Mouse (Mus musculus) intestine, embryonic 14.5 days (tissue): ENCODE measurements around the gene Prep. TPM values are rescaled to one million over a fixed set of nuclear protein-coding genes. Genes with fewer than 3 reads are reported as not detected.

Source experiments
- ATAC-seq: fragments of 200-750 bp; cut with Nextera tagmentation; replicated peaks from 2 replicates; pipeline ENCODE4 v1.8.0; 2017; ENCODE audit warnings: low read depth, moderate number of reproducible peaks, moderate TSS enrichment, moderate library complexity; ENCODE audit not compliant: low FRiP score, low TSS enrichment
- DNase-seq: peaks from one replicate; pipeline ENCODE4 v3.0.0-alpha.2; 2018; ENCODE audit warnings: low spot score
- H3K27ac ChIP-seq: fragments of 300-500 bp; sonication (generic); 2 replicates; pipeline ENCODE4 v1.5.1; 2014; ENCODE audit warnings: low read depth, mild to moderate bottlenecking, control low read depth
- H3K27me3 ChIP-seq: fragments of 300-500 bp; sonication (generic); replicated peaks from 2 replicates; pipeline ENCODE4 v1.6.1; 2014; ENCODE audit warnings: low read length, control low read depth; ENCODE audit not compliant: control insufficient read depth, insufficient read depth
- H3K36me3 ChIP-seq: fragments of 300-500 bp; sonication (generic); 2 replicates; pipeline ENCODE4 v1.6.1; 2014; ENCODE audit warnings: low read length, control low read depth; ENCODE audit not compliant: control insufficient read depth, insufficient read depth
- H3K4me1 ChIP-seq: fragments of 300-500 bp; sonication (generic); replicated peaks from 2 replicates; pipeline ENCODE4 v1.6.1; 2014; ENCODE audit warnings: low read length, control low read depth, mixed read lengths; ENCODE audit not compliant: control insufficient read depth, insufficient read depth
- H3K4me2 ChIP-seq: fragments of 300-500 bp; sonication (generic); 2 replicates; pipeline ENCODE4 v1.6.1; 2014; ENCODE audit warnings: low read length
- H3K4me3 ChIP-seq: fragments of 300-500 bp; sonication (generic); 2 replicates; pipeline ENCODE4 v1.5.1; 2014; ENCODE audit warnings: low read depth, low read length, control low read depth, mixed read lengths
- H3K9ac ChIP-seq: fragments of 300-500 bp; sonication (generic); 2 replicates; pipeline ENCODE4 v1.6.1; 2014; ENCODE audit warnings: mild to moderate bottlenecking, low read length
- H3K9me3 ChIP-seq: fragments of 300-500 bp; sonication (generic); 2 replicates; pipeline ENCODE4 v1.6.1; 2016; ENCODE audit warnings: low read length, control low read depth; ENCODE audit not compliant: control insufficient read depth
- WGBS: fragments of 180-500 bp; shearing (Covaris S2); extraction: QIAGEN DNeasy Blood & Tissue Kit; methylation state at CpG from one replicate; pipeline ENCODE4 v1.1.7; 2014; 5-methylcytosine and 5-hydroxymethylcytosine counted together
- polyA plus RNA-seq: library from polyadenylated mRNA; unstranded; fragments of >200 nt; fragmentation: Nextera tagmentation; extraction: Ambion mirVana; gene quantifications from 2 replicates; pipeline ENCODE4 v1.2.1, GENCODE M21; 2014

The Prep gene
- 25.0 and 25.5 TPM in 2 replicates for polyA plus RNA-seq

GRCm38 (mm10) chr10:45066931-45067308 is at the start of gene Prep:
Gene Prep (plus strand): TSS chr10:45067203.
- H3K9ac ChIP-seq: peak within 1 kb of the TSS; percentile 89
- peak within 1 kb of the TSS; percentile 97 for H3K4me3 ChIP-seq
- peak; percentile 84 for DNase-seq
- H3K4me2 ChIP-seq: peak within 1 kb of the TSS; percentile 52
- H3K36me3 ChIP-seq: 0 out of 2 replicates have a peak, but pooled peaks cover under 1% of the 10 kb centered on the region
- peak within 1 kb of the TSS; percentile 85 for H3K27ac ChIP-seq
- H3K4me1 ChIP-seq: peaks cover 3% of the 10 kb centered on the region; the same call in 1 of the 2 replicates
- WGBS: 0% methylated on average over 28 of the region's 57 CpGs
- H3K9me3 ChIP-seq: 0 out of 2 replicates have a peak, but pooled peaks cover 2% of the 10 kb centered on the region
- H3K27me3 ChIP-seq: no peaks in the 10 kb centered on the region
- peak; percentile 93 for ATAC-seq

DNA sequence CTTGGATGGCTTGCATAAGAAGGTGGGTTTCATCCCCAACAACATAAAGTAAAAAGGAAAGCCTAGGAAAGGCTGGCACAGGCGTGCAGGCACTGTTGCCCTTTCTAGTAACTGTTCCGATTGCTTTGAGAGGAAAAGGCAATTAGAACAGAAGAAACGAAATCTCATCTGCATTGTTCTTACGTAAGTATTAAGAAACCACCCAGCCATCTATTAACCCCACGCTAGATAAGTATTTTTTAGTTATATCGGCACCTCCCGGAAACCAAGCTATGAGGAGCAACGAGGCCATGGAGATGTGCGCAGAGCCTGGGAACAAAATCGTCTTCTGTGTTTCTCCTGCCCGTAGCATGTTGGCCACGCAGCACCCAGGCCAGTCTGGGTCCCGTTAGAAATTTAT is 49.7 kb upstream of the Prep start:
- no peak overlapping the region for H3K4me3 ChIP-seq
- H3K9ac ChIP-seq: no peak overlapping the region
- no peak for ATAC-seq
- WGBS: 91% methylated on average over 13 of the region's 13 CpGs
- H3K4me2 ChIP-seq: no peak overlapping the region
- H3K27ac ChIP-seq: no peak overlapping the region
- H3K9me3 ChIP-seq: no peaks in the 10 kb centered on the region
- H3K36me3 ChIP-seq: no peaks in the 10 kb centered on the region
- no peaks in the 10 kb centered on the region for H3K4me1 ChIP-seq
- no peak for DNase-seq
- no peaks in the 10 kb centered on the region for H3K27me3 ChIP-seq

DNA sequence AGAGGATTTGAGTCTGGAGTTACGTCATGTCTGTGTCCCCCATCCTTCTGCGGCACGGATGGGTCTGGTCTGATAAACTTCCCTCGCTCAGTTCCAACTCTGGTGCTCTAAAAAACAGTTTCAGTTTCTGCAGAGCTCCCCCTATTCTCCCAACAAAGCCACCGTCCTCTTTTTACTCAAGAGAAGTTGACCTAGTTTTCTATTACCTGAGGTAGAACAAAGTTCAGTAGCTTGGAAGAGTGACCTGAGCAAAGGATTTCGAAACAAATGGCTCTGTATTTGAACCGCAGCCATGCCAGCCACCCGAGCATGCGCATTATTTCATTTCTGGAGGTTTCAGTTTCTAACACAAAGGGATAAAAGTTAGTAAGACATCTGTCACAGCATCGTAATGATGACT is 49.2 kb upstream of the Prep start:
- ATAC-seq: no peak
- 80% methylated on average over 10 of the region's 10 CpGs for WGBS
- no peak overlapping the region for H3K4me2 ChIP-seq

GRCm38 (mm10) chr10:45019418-45019817 is 47.6 kb upstream of the Prep start:
- DNase-seq (no peak), ATAC-seq (no peak)
- 60% methylated on average over 7 of the region's 7 CpGs for WGBS
- H3K27me3 ChIP-seq: no peaks in the 10 kb centered on the region
- H3K36me3 ChIP-seq: no peaks in the 10 kb centered on the region
- no peak overlapping the region for H3K4me3 ChIP-seq
- H3K4me1 ChIP-seq: no peaks in the 10 kb centered on the region
- no peaks in the 10 kb centered on the region for H3K9me3 ChIP-seq
- H3K27ac ChIP-seq: no peak overlapping the region
- H3K4me2 ChIP-seq: no peak overlapping the region
- H3K9ac ChIP-seq: no peak overlapping the region

More for the DNA sequence above, 49.2 kb upstream of the Prep start:
- Histone ChIP-seq H3K27ac (no peak overlapping the region), H3K9ac (no peak overlapping the region), H3K4me1 (no peaks in the 10 kb centered on the region), H3K36me3 (no peaks in the 10 kb centered on the region), H3K4me3 (no peak overlapping the region), H3K27me3 (no peaks in the 10 kb centered on the region), H3K9me3 (no peaks in the 10 kb centered on the region)
- DNase-seq: no peak

DNA sequence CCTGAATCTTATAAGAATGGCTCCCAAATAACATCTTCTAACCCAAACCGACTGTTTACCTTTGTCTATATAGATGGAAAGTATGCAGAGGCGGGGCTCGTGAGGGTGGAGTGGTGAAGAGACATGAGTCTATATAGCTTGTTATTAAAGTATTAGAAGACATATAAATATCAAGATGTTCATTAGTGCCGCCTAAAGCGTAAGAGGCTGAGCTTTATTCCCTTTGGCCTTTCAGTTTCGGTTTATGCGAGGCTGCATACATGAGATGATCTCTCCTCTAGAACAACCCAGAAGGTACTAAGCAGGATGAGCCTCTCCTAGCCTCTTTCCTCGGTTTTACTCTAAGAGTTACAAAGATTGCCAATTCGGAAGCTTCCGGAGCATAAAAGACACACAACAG is 47.2 kb upstream of the Prep start:
- H3K27ac ChIP-seq: no peak overlapping the region
- H3K9ac ChIP-seq: no peak overlapping the region
- H3K4me1 ChIP-seq: no peaks in the 10 kb centered on the region
- 87% methylated on average over 10 of the region's 10 CpGs for WGBS
- ATAC-seq: no peak
- DNase-seq: no peak
- H3K9me3 ChIP-seq: no peaks in the 10 kb centered on the region
- no peak overlapping the region for H3K4me2 ChIP-seq
- H3K4me3 ChIP-seq: no peak overlapping the region
- no peaks in the 10 kb centered on the region for H3K27me3 ChIP-seq
- no peaks in the 10 kb centered on the region for H3K36me3 ChIP-seq

- DNase-seq: no peak
- Histone ChIP-seq H3K9ac (no peak overlapping the region), H3K9me3 (no peaks in the 10 kb centered on the region), H3K36me3 (no peaks in the 10 kb centered on the region), H3K4me1 (peaks cover 3% of the 10 kb centered on the region), H3K27me3 (no peaks in the 10 kb centered on the region), H3K4me3 (no peak overlapping the region), H3K27ac (no peak overlapping the region), H3K4me2 (no peak overlapping the region)
- 90% methylated on average over 10 of the region's 10 CpGs for WGBS
- no peak for ATAC-seq
Observed at GRCm38 (mm10) chr10:45020291-45020690, 46.7 kb upstream of the Prep start.

- no peak for DNase-seq
- no peak for ATAC-seq
- H3K36me3 ChIP-seq: no peaks in the 10 kb centered on the region
- H3K9ac ChIP-seq: no peak overlapping the region
- H3K4me1 ChIP-seq: peaks cover 6% of the 10 kb centered on the region
- H3K27ac ChIP-seq: no peak overlapping the region
- no peaks in the 10 kb centered on the region for H3K9me3 ChIP-seq
- no peak overlapping the region for H3K4me3 ChIP-seq
- H3K27me3 ChIP-seq: no peaks in the 10 kb centered on the region
- H3K4me2 ChIP-seq: no peak overlapping the region
- WGBS: 28% methylated on average over 4 of the region's 4 CpGs
Observed at GRCm38 (mm10) chr10:45025184-45025583, 41.8 kb upstream of the Prep start.

DNA sequence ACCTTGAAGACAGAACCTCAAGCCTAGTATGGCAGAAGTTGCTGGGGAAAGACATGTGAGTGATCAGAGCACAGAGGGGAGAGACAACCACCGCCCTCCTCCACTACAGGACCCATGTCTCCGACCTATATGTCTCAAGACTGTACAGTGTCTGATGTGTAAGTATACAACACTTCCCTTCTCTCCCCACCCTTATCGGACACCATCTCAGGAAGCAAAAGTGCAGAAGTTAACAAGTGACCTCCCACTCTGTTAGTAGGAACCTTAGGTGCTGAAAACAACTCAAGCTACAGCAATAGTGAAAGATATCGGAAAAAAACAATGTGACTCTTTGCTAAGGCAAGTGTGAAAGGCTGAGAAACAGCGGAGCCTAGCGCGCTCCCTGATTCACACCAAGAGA is 40.1 kb upstream of the Prep start:
- Histone ChIP-seq H3K27ac (no peak overlapping the region), H3K9me3 (no peaks in the 10 kb centered on the region), H3K4me3 (no peak overlapping the region), H3K9ac (no peak overlapping the region), H3K4me1 (peaks cover 6% of the 10 kb centered on the region), H3K4me2 (no peak overlapping the region), H3K27me3 (no peaks in the 10 kb centered on the region), H3K36me3 (no peaks in the 10 kb centered on the region)
- 91% methylated on average over 7 of the region's 7 CpGs for WGBS
- DNase-seq (no peak), ATAC-seq (no peak)

GRCm38 (mm10) chr10:45045268-45045928 is 21.6 kb upstream of the Prep start:
- 27% methylated on average over 12 of the region's 12 CpGs for WGBS
- 0 out of 2 replicates have a peak, but pooled peaks cover 2% of the 10 kb centered on the region for H3K27me3 ChIP-seq
- H3K9ac ChIP-seq: no peak overlapping the region
- no peak overlapping the region for H3K4me3 ChIP-seq
- ATAC-seq (peak; percentile 67; the same call in 1 of the 2 replicates), DNase-seq (peak; percentile 92)
- no peaks in the 10 kb centered on the region for H3K9me3 ChIP-seq
- H3K27ac ChIP-seq: no peak overlapping the region
- no peaks in the 10 kb centered on the region for H3K4me1 ChIP-seq
- no peaks in the 10 kb centered on the region for H3K36me3 ChIP-seq
- H3K4me2 ChIP-seq: peak overlapping the region; percentile 27; the same call in 1 of the 2 replicates
